Mouse (Mus musculus): Measurements from ENCODE around the gene Gadl1. TPM values are rescaled to one million over a fixed set of nuclear protein-coding genes. Genes with fewer than 3 reads are reported as not detected.

The Gadl1 gene
- not detected for polyA plus RNA-seq (2014; fragmentation: Illumina TruSeq; extraction: RNeasy Lipid Tissue Mini Kit (QIAGEN cat#74804))

DNA sequence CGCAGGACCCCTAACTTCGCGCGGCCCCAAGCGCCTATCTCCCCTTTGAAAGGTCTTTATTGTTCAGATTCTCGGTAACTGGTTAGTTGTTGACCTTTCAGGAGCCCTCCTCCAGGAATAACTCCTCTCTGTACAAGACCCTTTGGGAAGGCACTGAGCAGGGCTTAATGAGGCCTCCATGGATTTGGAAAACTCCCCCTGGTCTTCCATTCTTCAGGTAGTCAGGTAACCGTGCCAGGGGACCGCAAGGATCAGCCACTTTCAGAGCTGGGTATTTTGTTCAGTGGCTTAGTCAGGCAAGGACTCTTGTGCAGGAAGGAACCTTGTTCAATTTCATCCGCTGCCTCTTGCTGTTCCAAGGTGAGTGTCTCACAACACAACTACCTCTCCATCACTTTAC, at the start of gene Gadl1:
Gene Gadl1 (plus strand): TSS at position 301 of the 400 bp plus-strand sequence.

